Mouse (Mus musculus) kidney, adult 2 months (tissue): Measurements from ENCODE around the gene Fhl3. TPM values are rescaled to one million over a fixed set of nuclear protein-coding genes. Genes with fewer than 3 reads are reported as not detected.

Experiments used
- DNase-seq: peaks from one replicate; pipeline ENCODE4 v3.0.0; 2021
- H3K27ac ChIP-seq: fragments of 200-500 bp; 2 replicates; pipeline ENCODE4 v1.5.1; 2012; ENCODE audit warnings: low read depth, low read length, control low read depth, inconsistent platforms; ENCODE audit not compliant: insufficient read depth
- H3K27me3 ChIP-seq: fragments of 200-500 bp; replicated peaks from 2 replicates; pipeline ENCODE4 v1.6.1; 2012; ENCODE audit warnings: mild to moderate bottlenecking, moderate library complexity, low read length, inconsistent platforms; ENCODE audit not compliant: control insufficient read depth, insufficient read depth
- H3K36me3 ChIP-seq: fragments of 200-500 bp; 2 replicates; pipeline ENCODE4 v1.6.1; 2012; ENCODE audit warnings: mild to moderate bottlenecking, moderate library complexity, low read length, inconsistent platforms; ENCODE audit not compliant: control insufficient read depth, insufficient read depth
- H3K4me1 ChIP-seq: fragments of 200-500 bp; 2 replicates; pipeline ENCODE4 v1.6.1; 2011; ENCODE audit warnings: low read length; ENCODE audit not compliant: control insufficient read depth, insufficient read depth
- H3K4me3 ChIP-seq: fragments of 200-500 bp; 2 replicates; pipeline ENCODE4 v1.5.1; 2011; ENCODE audit warnings: mild to moderate bottlenecking, low read depth, low read length, control low read depth; ENCODE audit not compliant: insufficient read depth
- CTCF ChIP-seq: fragments of 200-500 bp; conservative IDR thresholded peaks from 2 replicates; pipeline ENCODE4 v1.5.1; 2011; ENCODE audit warnings: low read depth, mild to moderate bottlenecking, control low read depth, low read length, moderate library complexity, mixed read lengths; ENCODE audit not compliant: insufficient read depth, insufficient read length
- POLR2A ChIP-seq: fragments of 200-500 bp; IDR thresholded peaks from one replicate; pipeline ENCODE4 v1.6.1; 2011; ENCODE audit warnings: low read depth, low read length, control low read depth
- WGBS: fragments of 180-500 bp; shearing (Covaris S2); methylation state at CpG from one replicate; pipeline ENCODE4 v1.1.7; 2018; 5-methylcytosine and 5-hydroxymethylcytosine counted together
- polyA plus RNA-seq: library from polyadenylated mRNA; depleted of rRNA; stranded (reverse); fragments of >200 nt; gene quantifications from 2 replicates; pipeline ENCODE4 v1.2.3, GENCODE M21; 2012

The Fhl3 gene
- polyA plus RNA-seq, 1 experiment: 10.8 TPM

DNA sequence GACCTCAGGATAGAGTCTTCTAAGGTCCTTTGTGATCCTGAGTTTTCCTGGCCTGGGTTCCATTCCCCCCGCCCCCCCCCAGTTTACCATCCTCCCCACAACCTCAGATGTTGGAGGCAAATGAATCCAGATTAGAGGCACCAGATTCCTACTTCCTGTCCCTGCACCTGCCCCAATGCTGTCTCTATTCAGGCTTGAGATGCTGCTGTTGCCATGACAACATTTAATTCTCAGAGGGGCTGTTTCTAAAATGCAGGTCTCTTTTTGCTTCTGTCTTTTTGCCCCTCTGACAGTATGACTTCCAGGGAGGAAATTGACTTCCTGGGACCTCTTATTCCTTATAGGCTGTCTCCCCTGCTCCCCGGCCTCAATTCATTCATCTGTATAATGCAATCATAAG lies 36.5 kb downstream of the Fhl3 start:
- no peak for TF ChIP-seq CTCF
- no peak for TF ChIP-seq POLR2A
- Histone ChIP-seq H3K36me3 (no peaks in the 10 kb centered on the region), H3K4me1 (0 out of 2 replicates have a peak, but pooled peaks cover 4% of the 10 kb centered on the region)

DNA sequence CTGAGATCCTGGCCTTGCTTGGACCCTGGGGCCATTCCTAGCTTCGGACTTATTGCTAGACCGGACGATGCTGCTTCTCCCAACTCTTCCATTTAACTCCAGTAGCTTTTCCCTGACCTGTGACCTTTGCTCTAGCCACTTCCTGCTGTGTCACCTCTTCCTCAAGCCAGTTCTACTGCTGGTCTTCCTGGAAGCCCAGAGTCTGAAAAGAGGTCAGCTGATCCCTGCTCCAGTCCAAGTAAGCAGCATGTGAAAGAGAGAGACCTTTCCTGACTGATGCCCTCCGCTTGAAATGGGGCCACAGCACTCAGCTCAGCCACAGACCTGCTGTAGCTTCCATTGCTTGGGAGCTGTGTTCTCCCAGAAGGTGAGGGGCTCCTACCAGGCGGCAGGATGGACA lies 37.0 kb downstream of the Fhl3 start:
- 53% methylated on average over 5 of the region's 5 CpGs for WGBS
- Histone ChIP-seq H3K27ac (no peak overlapping the region), H3K4me3 (no peak overlapping the region), H3K27me3 (no peaks in the 10 kb centered on the region), H3K36me3 (no peaks in the 10 kb centered on the region), H3K4me1 (peaks cover 8% of the 10 kb centered on the region; the same call in 1 of the 2 replicates)
- no peak for TF ChIP-seq POLR2A
- DNase-seq: peak; percentile 67

More for the DNA sequence above, 36.5 kb downstream of the Fhl3 start:
- Histone ChIP-seq H3K4me3 (no peak overlapping the region), H3K27ac (no peak overlapping the region), H3K27me3 (no peaks in the 10 kb centered on the region)
- DNase-seq: no peak
- WGBS: 80% methylated on average over 2 of the region's 2 CpGs

- Histone ChIP-seq H3K4me1 (peaks cover 10% of the 10 kb centered on the region; the same call in 1 of the 2 replicates), H3K27ac (no peak overlapping the region), H3K27me3 (no peaks in the 10 kb centered on the region), H3K36me3 (no peaks in the 10 kb centered on the region), H3K4me3 (no peak overlapping the region)
- 47% methylated on average over 4 of the region's 4 CpGs for WGBS
- DNase-seq: no peak
- TF ChIP-seq CTCF (peak; percentile 44), POLR2A (no peak)
Measured at GRCm38 (mm10) chr4:124738013-124738412, 37.5 kb downstream of the Fhl3 start.

GRCm38 (mm10) chr4:124738783-124739182 lies 38.3 kb downstream of the Fhl3 start:
- DNase-seq: no peak
- Histone ChIP-seq H3K4me1 (peaks cover 17% of the 10 kb centered on the region; the same call in 1 of the 2 replicates), H3K27me3 (no peaks in the 10 kb centered on the region), H3K36me3 (no peaks in the 10 kb centered on the region), H3K27ac (no peak overlapping the region), H3K4me3 (no peak overlapping the region)
- WGBS: 21% methylated on average over 1 of the region's 1 CpGs
- TF ChIP-seq CTCF (no peak), POLR2A (no peak)

- DNase-seq: peak; percentile 92
- Histone ChIP-seq H3K4me1 (peaks cover 18% of the 10 kb centered on the region; the same call in 1 of the 2 replicates), H3K27me3 (no peaks in the 10 kb centered on the region), H3K4me3 (peak within 1 kb of the TSS; percentile 87), H3K36me3 (no peaks in the 10 kb centered on the region), H3K27ac (peak within 1 kb of the TSS; percentile 62)
- 7% methylated on average over 25 of the region's 25 CpGs for WGBS
- no peak for TF ChIP-seq POLR2A
- TF ChIP-seq CTCF: peak; percentile 42
Measured at GRCm38 (mm10) chr4:124741376-124742343, 41.2 kb downstream of the Fhl3 start, which contains the start of gene Inpp5b. TSS of gene Inpp5b (plus strand) at chr4:124741850.

DNA sequence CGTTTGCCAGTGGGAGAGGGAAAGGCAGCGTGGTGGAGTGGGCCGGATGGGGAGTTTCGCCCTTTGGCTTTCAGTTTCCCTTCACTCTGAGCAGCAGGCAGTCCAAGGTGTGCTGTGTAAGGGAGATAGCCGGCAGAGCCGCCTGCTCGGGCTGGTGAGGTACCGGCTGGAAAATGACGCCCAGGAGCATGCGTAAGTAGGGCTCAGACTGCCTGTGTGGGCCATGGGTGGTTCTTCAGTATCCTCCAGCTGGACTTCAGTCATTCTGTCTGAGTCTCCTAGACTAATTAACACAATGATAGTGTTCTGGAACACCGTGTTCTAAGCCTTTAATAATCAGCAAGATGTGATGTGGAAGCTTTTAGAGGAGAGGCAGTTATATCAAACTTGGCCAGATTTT lies 42.3 kb downstream of the Fhl3 start:
- peak; percentile 6 for TF ChIP-seq POLR2A
- TF ChIP-seq CTCF: no peak
- WGBS: 53% methylated on average over 11 of the region's 11 CpGs
- Histone ChIP-seq H3K36me3 (no peaks in the 10 kb centered on the region), H3K4me3 (peak overlapping the region; percentile 6; the same call in 1 of the 2 replicates), H3K27me3 (no peaks in the 10 kb centered on the region), H3K27ac (peak overlapping the region; percentile 62), H3K4me1 (peaks cover 15% of the 10 kb centered on the region; the same call in 1 of the 2 replicates)
- peak; percentile 81 for DNase-seq

DNA sequence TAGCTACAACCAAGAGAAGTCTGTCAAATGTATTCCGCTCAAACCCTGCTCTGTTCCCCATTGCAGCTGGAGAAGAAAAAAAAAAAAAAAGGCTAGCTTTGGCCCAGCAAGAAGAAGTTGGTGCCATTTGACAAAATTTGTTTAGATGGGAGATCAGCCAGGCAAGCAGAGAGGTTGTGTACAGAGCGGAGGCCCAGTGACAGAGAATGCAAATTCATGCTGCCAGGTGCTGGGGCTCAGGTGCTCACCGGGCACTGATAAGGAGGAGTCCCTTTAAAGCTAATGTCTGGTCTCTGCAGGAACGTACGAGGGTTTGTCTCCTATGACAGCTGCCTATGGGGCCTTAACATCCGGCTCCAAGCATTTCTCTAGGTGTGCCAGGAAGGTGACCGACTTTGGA lies 46.1 kb downstream of the Fhl3 start:
- Histone ChIP-seq H3K4me1 (peaks cover 21% of the 10 kb centered on the region; the same call in 1 of the 2 replicates), H3K27me3 (no peaks in the 10 kb centered on the region), H3K27ac (no peak overlapping the region), H3K36me3 (no peaks in the 10 kb centered on the region), H3K4me3 (no peak overlapping the region)
- TF ChIP-seq CTCF (no peak), POLR2A (no peak)
- no peak for DNase-seq
- WGBS: 87% methylated on average over 7 of the region's 7 CpGs
